8 mouse cellular contexts compared by ENCODE assay signal in genomic region chrX:12079059-12079308, GRCm38 (mm10).
DNase-seq lines count a peak whose midpoint lies in the region; ATAC-seq and TF ChIP-seq lines count a peak whose summit lies in the region.

No protein-coding gene starts in this region.

- peaks cover 27% of the 10 kb centered on the region for H3K4me1 ChIP-seq in heart, embryonic 15.5 days (replicated peaks)
- no peaks in the 10 kb centered on the region for H3K4me1 ChIP-seq in ES-Bruce4 (ENCODE audit: control insufficient read depth, insufficient read depth, low read length)
- peaks cover 5% of the 10 kb centered on the region for H3K4me1 ChIP-seq in forebrain, embryonic 14.5 days (ENCODE audit: control insufficient read depth, insufficient read depth, low read length)

- peak overlapping the region; percentile 75 for H3K9ac ChIP-seq in heart, embryonic 15.5 days
- H3K9ac ChIP-seq in ES-Bruce4 (ENCODE audit: low read depth, poor library complexity, severe bottlenecking), result peak overlapping the region; percentile 89; the same call in 1 of the 2 replicates
- peak overlapping the region; percentile 87 for H3K9ac ChIP-seq in forebrain, embryonic 14.5 days (ENCODE audit: low read length)

- H3K4me3 ChIP-seq in heart, embryonic 15.5 days, result peak overlapping the region; percentile 72
- H3K4me3 ChIP-seq in ES-Bruce4 (ENCODE audit: low read depth, low read length) (peak overlapping the region; percentile 56), macrophage (ENCODE audit: inconsistent target) (peak overlapping the region; percentile 22)
- H3K4me3 ChIP-seq in forebrain, embryonic 14.5 days (ENCODE audit: low read depth, low read length), result peak overlapping the region; percentile 58

- no peaks in the 10 kb centered on the region for H3K9me3 ChIP-seq in heart, embryonic 15.5 days (replicated peaks)
- no peaks in the 10 kb centered on the region for H3K9me3 ChIP-seq in ES-Bruce4 (replicated peaks; ENCODE audit: control insufficient read depth, insufficient read depth, low read length, poor library complexity, severe bottlenecking)
- H3K9me3 ChIP-seq in forebrain, embryonic 14.5 days (replicated peaks; ENCODE audit: control insufficient read depth, low read length), result no peaks in the 10 kb centered on the region

- no peak for TF ChIP-seq EP300 in ES-Bruce4 (IDR thresholded peaks at IDR 0.05; ENCODE audit: insufficient read depth, low read depth, low read length)

- TF ChIP-seq CTCF in ES-Bruce4 (IDR thresholded peaks at IDR 0.05; ENCODE audit: low read depth, low read length), result no peak

- DNase-seq in heart, postnatal 36 days, result no peak
- DNase-seq in forebrain, embryonic 14.5 days (ENCODE audit: low spot score), result no peak
- DNase-seq in layer of hippocampus, adult 18-20 months (ENCODE audit: low spot score in 2 of 2), result no peak
- no peak for DNase-seq in cerebellum, adult 18-20 months
- DNase-seq in MN1 (ENCODE audit: low spot score), result no peak

- no peaks in the 10 kb centered on the region for H3K36me3 ChIP-seq in heart, embryonic 15.5 days
- H3K36me3 ChIP-seq in ES-Bruce4 (ENCODE audit: control insufficient read depth, insufficient read depth, low read length, poor library complexity, severe bottlenecking) (no peaks in the 10 kb centered on the region), macrophage (ENCODE audit: inconsistent target) (no peaks in the 10 kb centered on the region)
- H3K36me3 ChIP-seq in forebrain, embryonic 14.5 days (ENCODE audit: control insufficient read depth, insufficient read depth, low read length), result no peaks in the 10 kb centered on the region

- peak overlapping the region; percentile 78 for H3K4me2 ChIP-seq in heart, embryonic 15.5 days
- peak overlapping the region; percentile 76 for H3K4me2 ChIP-seq in forebrain, embryonic 14.5 days (ENCODE audit: low read length)

- WGBS in heart, embryonic 15.5 days, result 1% methylated on average over 25 of the region's 27 CpGs
- WGBS in forebrain, embryonic 14.5 days, result 9% methylated on average over 27 of the region's 27 CpGs
- 16% methylated on average over 23 of the region's 27 CpGs for whole genome bisulfite sequencing in macrophage (ENCODE audit: missing documents)

- peak overlapping the region; percentile 92 for H3K27ac ChIP-seq in heart, embryonic 15.5 days
- H3K27ac ChIP-seq in ES-Bruce4 (ENCODE audit: insufficient read depth, low read length) (no peak overlapping the region), macrophage (no peak overlapping the region)
- H3K27ac ChIP-seq in forebrain, embryonic 14.5 days (ENCODE audit: low read depth, low read length), result peak overlapping the region; percentile 92

- intact Hi-C loops in heart, postnatal 36 days (cut with DNase I), result loop anchor here (2.0 to 5.0 kb wide), 5 partner anchors 56 to 277 kb away; no protein-coding TSS in a partner anchor

- ATAC-seq in heart, embryonic 15.5 days (replicated peaks; ENCODE audit: insufficient number of reproducible peaks, insufficient read depth, low FRiP score, low read depth), result no peak
- 0 out of 2 replicates have a peak, but pooled peaks have one; percentile 13 for ATAC-seq in forebrain, embryonic 14.5 days

- no peak for TF ChIP-seq POLR2A in ES-Bruce4 (IDR thresholded peaks at IDR 0.05; ENCODE audit: insufficient read depth, low read length)

- peaks cover 66% of the 10 kb centered on the region for H3K27me3 ChIP-seq in heart, embryonic 15.5 days
- peaks cover 21% of the 10 kb centered on the region for H3K27me3 ChIP-seq in ES-Bruce4 (ENCODE audit: control insufficient read depth, insufficient read depth, low read length, poor library complexity, severe bottlenecking)
- H3K27me3 ChIP-seq in forebrain, embryonic 14.5 days (replicated peaks; ENCODE audit: control insufficient read depth, insufficient read depth, low read length), result 0 out of 2 replicates have a peak, but pooled peaks cover 14% of the 10 kb centered on the region

- H3K79me2 ChIP-seq in macrophage (ENCODE audit: inconsistent target), result peaks cover 37% of the 10 kb centered on the region; the same call in 1 of the 2 replicates

Comparison
In these comparisons a context has a peak if more than half of its experiments do, and no peak if none do; other contexts are left out.
1. H3K27ac ChIP-seq: peak in heart, embryonic 15.5 days (single experiment) and forebrain, embryonic 14.5 days (single experiment); none in ES-Bruce4 (single experiment) and macrophage (single experiment).
2. H3K4me3 ChIP-seq: peak in every context shown above with its lines; median percentile 72 in heart, embryonic 15.5 days; 58 in forebrain, embryonic 14.5 days; 56 in ES-Bruce4; 22 in macrophage.
3. Peak in every context shown above with its lines, with median percentiles within 50 percentile points of each other: H3K9ac ChIP-seq.